Mouse (Mus musculus): Measurements from ENCODE around the gene Srms.
"Not testable (repeated sequence)": the region's sequence is repeated elsewhere in the genome, so short reads cannot be mapped to it uniquely, and the experiment has no call there.

Srms gene

GRCm38 (mm10) chr2:181218881-181219485 is 6.0 kb upstream of the Srms start:
- DNase-seq, result peak; percentile 92

- no peak for DNase-seq
Observed at GRCm38 (mm10) chr2:181216037-181216436, 3.1 kb upstream of the Srms start.

DNA sequence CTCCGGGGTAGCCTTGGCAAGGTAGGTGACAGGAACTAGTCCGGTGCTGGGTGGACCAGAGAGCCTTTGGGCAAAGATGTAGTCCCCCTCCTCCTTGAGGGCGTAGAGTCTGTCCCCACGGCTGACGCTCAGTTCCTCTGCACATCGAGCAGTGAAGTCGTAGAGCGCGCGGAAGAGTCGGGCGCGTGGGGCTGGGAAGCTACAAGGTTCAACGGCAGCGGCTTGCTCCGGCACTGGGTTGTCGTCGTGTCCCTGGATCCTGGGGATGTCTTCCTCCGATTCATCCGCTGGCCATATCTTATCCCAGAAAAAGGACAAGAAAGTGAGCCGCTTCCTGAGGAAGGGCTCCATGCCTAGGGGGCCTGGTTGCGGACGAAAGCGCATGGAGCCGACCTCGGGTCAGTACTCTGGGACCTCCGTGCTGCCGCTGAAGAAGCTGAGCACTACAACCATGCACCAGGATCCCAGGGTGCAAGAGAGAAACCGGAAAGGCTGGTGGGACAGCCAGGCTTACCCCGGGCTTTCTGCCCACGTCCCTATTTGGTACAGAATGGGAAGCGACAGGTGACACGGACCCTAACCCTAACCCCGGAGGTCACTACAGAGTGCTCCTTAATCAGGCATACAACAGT is 480 bp downstream of the Srms start:
- DNase-seq, result no peak

GRCm38 (mm10) chr2:181206118-181206517 is 6.9 kb downstream of the Srms start:
- DNase-seq, result no peak

DNA sequence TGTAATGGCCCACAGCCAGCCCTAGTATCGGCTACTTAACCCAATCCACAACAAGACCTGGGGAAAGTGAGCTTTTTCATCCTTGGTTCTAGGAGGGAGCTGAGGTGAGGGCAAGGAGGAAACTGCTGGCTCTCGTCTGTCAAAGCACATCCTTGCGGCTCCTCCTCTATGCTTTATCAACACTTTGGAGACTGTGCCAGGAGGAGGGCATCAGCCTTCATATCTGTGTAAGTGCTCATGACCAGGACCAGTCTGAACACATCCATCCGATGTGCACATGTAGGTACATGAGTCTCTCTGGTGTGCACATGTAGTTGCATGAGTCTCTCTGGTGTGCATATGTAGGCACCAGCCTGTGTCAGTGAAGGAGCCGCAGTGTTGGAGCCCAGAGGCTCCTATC is 7.3 kb downstream of the Srms start:
- no peak for DNase-seq

DNA sequence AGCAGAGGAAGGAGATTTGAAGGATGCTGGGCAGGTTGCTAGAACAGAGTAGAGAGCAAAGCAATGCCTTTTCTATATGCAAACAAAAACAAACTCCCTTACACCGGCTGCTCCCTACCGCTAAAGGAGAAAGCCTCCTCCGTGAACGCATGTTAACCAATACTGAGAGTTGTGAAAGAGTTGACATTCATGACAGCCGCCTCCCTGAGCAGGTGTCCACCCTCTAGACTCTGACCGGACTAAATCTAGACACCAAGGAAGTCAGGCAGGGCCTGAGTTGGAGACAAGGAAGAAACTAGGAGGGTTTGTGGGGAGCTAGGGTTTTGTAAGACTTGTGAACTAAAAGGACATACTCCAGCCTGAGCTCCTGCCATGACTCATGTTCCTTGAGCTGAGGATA is 10.1 kb downstream of the Srms start:
- DNase-seq, result no peak

- DNase-seq, result no peak
Observed at GRCm38 (mm10) chr2:181202422-181202821, 10.6 kb downstream of the Srms start, which contains the start of gene Ptk6. Gene Ptk6, minus strand, starts transcription at chr2:181202789.

DNA sequence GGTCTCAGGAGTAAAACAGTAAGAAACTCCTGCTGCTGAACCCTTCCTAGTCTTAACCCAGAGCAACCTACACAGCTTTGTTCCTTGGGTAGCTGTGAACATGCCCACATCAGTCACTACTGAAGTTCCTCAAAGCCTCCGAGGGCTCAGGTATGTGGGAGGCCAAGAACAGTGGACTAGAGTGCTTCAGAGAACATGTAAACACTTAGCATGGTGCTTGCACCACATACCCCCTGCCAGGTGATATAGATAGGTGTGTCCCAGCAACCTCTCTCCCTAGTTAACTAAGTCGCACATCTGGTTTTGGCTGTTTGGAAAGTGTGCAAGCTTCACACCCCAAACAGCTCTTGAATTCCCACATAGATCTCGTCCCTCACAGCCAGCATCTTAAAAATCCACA is 11.4 kb downstream of the Srms start:
- DNase-seq, result no peak

GRCm38 (mm10) chr2:181196628-181197300 is 16.2 kb downstream of the Srms start:
- no peak for DNase-seq

DNA sequence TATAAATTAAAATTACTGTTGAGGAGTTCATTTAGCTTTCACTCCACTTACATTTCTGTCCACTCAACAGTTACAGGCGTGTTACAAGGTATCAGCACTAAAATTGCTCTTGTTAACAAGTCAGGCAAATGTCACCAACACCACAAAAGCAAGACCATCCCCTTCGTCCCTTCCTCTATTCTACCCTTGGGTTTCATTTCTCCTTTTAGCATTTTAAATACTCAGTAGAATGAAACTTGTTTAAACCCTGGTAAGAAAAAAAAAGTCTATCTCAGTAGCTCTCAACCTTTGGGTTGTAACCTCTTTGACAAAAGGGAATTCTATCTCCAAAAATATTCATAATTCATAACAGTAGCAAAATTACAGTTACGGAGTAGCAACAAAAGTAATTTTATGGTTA is 19.9 kb downstream of the Srms start:
- no peak for DNase-seq

DNA sequence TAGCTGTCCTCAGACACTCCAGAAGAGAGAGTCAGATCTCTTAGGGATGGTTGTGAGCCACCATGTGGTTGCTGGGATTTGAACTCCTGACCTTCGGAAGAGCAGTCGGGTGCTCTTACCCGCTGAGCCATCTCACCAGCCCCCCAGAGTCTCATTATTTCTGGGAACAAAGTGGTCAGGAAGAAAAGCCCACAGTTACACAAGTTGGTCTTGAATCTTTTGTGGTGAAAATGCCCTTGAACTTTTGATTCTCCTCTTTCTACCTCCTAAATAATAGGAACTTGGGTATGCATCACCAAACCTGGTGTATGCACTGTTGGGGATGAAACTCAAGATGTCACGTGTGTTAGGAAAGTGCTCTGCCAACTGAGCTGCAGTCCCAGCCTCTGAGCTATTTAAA is 21.0 kb downstream of the Srms start:
- no peak for DNase-seq

DNA sequence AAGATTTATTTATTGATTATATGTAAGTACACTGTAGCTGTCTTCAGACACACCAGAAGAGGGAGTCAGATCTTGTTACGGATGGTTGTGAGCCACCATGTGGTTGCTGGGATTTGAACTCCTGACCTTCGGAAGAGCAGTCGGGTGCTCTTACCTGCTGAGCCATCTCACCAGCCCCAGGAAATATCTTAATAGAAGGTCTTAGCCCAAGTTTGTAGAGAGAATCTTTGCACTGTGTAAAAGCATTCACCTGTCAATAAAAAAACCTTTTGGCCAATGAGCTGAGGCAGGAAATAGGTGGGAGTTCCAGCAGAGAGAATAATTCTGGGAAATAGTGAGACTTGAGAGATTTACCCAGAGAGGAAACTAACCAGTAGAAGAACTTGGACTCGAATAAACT is 21.6 kb downstream of the Srms start:
- not testable (repeated sequence) for DNase-seq

DNA sequence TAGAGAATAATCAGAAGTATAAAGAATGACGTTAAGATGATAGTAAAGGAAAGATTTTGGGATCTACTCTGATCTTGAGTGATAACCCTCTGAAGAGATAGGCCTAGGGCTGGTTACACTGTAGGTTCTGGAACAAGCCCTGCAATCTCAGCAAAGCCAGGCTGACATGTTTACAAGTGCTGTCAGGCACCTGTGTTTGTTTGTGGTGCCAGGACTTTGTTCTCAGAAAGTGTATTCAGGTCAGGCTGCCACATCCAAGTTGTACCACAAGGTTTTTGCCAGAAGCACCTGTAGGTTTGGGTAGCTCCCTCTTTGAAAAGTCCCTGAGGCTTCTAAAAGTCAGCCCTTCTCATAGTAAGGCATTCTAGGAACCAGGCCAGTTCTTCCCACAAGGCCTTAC is 23.7 kb downstream of the Srms start:
- no peak for DNase-seq

DNA sequence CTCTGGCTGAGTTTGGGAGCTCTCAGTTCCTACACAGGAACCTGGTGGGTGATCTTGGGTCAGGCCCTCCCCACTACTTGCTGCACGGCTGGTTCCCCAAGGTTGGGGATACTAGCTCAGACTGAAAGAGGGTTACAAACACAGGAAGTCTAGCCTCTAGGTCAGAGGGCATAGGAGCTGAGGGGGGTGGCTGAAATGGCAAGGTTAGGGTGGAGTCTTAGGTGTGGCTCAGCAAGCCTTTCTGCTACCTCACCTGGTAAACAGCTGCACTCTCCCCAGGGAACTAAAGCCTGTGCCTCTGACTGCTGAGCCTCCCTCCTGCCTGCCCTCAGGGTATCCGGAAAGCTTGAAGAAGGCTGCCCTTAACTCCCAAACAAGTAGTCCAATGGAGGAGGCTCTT is 24.3 kb downstream of the Srms start:
- peak; percentile 96 for DNase-seq

DNA sequence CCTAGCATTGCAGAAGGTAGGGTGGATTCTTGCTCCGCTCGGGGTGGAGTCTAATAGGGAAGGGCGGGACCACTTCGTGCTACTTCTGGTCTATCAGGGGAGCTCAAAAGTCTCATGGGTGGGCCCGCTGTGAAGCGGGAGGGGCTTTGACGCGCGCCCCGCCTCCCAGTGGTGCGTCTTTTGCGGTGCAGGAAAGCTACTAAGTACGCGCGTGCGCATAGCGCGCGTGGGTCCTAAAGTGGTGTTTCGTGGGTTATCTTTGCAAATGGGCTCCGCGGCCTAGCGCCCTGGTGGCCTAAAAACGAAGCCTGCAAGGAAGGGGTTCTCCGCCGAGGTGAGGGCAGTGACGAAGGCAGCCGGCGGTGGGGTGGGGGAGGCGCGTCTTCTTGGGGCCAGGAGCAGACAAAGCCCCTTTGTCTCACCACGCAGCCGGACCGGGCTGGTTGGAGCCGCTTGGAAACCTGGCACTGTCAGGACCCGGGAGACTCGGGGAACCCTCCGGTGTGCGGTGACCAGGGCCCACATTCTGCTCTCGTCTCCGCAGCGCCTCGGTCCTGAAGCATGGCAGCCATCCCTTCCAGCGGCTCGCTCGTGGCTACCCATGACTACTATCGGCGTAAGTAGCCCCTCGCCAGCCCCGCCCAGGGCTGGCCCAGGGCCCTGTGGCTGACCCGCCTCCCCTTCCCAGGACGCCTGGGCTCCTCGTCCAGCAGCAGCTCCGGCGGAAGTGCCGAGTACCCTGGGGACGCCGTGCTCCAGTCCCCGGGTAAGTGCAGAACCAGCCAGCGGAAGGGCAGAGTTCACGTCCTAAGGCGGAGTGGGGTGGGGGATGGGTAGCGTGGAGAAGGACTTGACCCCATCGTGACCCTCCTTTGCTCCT is 25.6 kb downstream of the Srms start, which contains the start of gene Ppdpf:
TSS of gene Ppdpf (plus strand) at position 127 of the 880 bp plus-strand sequence.
- peak; percentile 100 for DNase-seq

- DNase-seq, result peak; percentile 99
Observed at GRCm38 (mm10) chr2:181186635-181187034, 26.4 kb downstream of the Srms start.

- DNase-seq, result peak; percentile 93
Observed at GRCm38 (mm10) chr2:181180898-181181297, 32.1 kb downstream of the Srms start.

GRCm38 (mm10) chr2:181178471-181178870 is 34.5 kb downstream of the Srms start:
- DNase-seq, result no peak

GRCm38 (mm10) chr2:181178015-181178414 is 35.0 kb downstream of the Srms start:
- DNase-seq, result no peak

DNA sequence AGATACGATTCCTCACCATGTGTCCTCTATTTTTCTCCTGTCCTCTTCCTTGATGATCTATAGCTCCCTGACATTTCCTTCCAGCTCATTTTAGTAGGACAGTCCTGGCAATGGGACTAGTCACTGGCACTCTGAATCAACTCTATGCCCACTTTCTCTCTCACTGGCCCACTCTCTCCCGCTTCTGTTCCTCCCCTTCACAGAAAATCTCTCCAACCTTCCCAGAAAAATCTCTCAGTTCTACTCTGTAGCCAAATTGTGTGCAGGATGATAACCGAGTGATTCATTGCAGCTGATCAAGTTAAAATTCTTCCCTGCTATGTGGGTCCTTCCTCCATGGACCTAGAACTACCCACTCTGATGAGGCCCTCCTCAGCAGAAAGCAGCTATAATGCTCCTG is 38.3 kb downstream of the Srms start:
- DNase-seq, result no peak

DNA sequence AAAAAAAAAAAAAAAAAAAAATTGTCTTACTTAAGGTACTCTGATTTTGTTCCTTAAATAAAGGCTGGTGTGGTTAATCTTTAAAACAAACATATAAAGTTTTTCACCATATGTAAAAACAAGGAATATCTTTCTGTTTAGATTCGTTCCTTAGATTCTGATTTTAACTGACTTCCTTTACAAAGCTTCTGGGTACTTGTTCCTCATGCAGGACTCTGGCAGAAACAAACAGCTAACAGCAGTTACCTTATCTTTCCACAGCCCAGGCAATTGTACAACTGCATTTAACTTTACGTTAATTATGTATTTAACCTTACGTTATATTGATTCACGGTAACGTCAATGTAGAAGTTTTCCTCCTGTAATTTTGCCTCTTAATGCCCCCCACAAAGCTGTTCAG is 46.5 kb downstream of the Srms start:
- no peak for DNase-seq

DNA sequence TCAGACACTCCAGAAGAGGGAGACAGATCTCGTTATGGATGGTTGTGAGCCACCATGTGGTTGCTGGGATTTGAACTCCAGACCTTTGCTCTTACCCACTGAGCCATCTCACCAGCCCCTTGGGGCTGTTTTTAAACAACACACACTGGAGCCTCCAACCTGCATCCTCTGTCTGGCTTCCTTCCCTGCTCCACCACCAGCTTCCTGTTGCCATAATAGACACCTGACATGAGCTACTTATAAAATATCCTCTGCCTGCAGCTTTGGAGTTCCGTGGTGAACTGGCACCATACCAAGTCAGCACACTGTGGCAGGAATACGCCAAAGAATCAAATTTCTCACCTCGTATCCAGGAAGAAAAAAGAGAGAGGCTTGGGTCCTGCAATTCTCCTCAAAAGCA is 52.2 kb downstream of the Srms start:
- no peak for DNase-seq

GRCm38 (mm10) chr2:181159771-181160170 is 53.2 kb downstream of the Srms start:
- DNase-seq, result peak; percentile 97

Measured in heart, adult 11 months (tissue).